Mouse (Mus musculus) bone marrow, adult 2 months (tissue): ENCODE data around the gene Zfp874a. TPM values are rescaled to one million over a fixed set of nuclear protein-coding genes. Genes with fewer than 3 reads are reported as not detected.
"Not testable (repeated sequence)": the region's sequence is repeated elsewhere in the genome, so short reads cannot be mapped to it uniquely, and the experiment has no call there.

Source experiments
- H3K27ac ChIP-seq: fragments of 200-500 bp; 2 replicates; pipeline ENCODE4 v1.5.1; 2012; ENCODE audit warnings: low read depth, mild to moderate bottlenecking, control low read depth, inconsistent platforms, low read length; ENCODE audit not compliant: control insufficient read depth, poor library complexity, insufficient read depth
- H3K4me1 ChIP-seq: fragments of 200-500 bp; 2 replicates; pipeline ENCODE4 v1.6.1; 2011; ENCODE audit warnings: low read length; ENCODE audit not compliant: control insufficient read depth, insufficient read depth
- H3K4me3 ChIP-seq: fragments of 200-500 bp; replicated peaks from 2 replicates; pipeline ENCODE3; 2011; ENCODE audit warnings: mild to moderate bottlenecking, low read depth, low read length, control low read depth; ENCODE audit not compliant: control insufficient read depth
- CTCF ChIP-seq: fragments of 200-500 bp; IDR thresholded peaks from 2 replicates; pipeline ENCODE4 v1.5.1; 2011; ENCODE audit warnings: low read length, control low read depth; ENCODE audit not compliant: control insufficient read depth, insufficient read depth
- POLR2A ChIP-seq: fragments of 200-500 bp; IDR thresholded peaks from 2 replicates; pipeline ENCODE4 v1.6.1; 2011; ENCODE audit warnings: low read depth, mild to moderate bottlenecking, control low read depth, low read length, borderline replicate concordance; ENCODE audit not compliant: control insufficient read depth
- WGBS: fragments of 180-500 bp; shearing (Covaris S2); methylation state at CpG from one replicate; pipeline ENCODE4 v1.1.7; 2018; 5-methylcytosine and 5-hydroxymethylcytosine counted together
- polyA plus RNA-seq: library from polyadenylated mRNA; stranded (reverse); fragments of >200 nt; gene quantifications from 2 replicates; pipeline ENCODE4 v1.2.4, GENCODE M21; 2011; ENCODE audit warnings: low replicate concordance; ENCODE audit not compliant: missing spikeins, insufficient read depth, insufficient read length

Gene Zfp874a
- polyA plus RNA-seq, 1 experiment = 10.9 TPM

GRCm38 (mm10) chr13:67469274-67469673 lies 17.9 kb upstream of the Zfp874a start:
- no peak for TF ChIP-seq POLR2A
- no peak for TF ChIP-seq CTCF
- H3K27ac ChIP-seq = no peak overlapping the region
- no peak overlapping the region for H3K4me3 ChIP-seq
- 81% methylated on average over 3 of the region's 3 CpGs for WGBS
- H3K4me1 ChIP-seq = no peaks in the 10 kb centered on the region; the same call in 1 of the 2 replicates

- WGBS = 8% methylated on average over 3 of the region's 5 CpGs
Observed at GRCm38 (mm10) chr13:67463506-67464185, 12.2 kb upstream of the Zfp874a start.

DNA sequence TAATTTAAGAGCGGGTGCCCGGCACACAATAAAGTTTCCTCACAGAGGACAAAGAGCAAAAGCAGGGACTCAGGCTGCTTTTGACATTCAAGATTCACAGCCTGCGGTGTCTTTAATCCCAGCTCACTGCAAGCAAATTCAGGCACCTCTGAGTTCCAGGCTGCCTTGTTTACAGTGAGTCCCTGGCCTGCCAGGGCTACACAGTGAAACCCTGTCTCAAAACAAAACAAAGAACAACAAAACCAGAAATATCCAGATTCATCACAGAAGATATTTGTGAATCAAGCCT lies 541 bp upstream of the Zfp874a start:
- WGBS = 13% methylated on average over 3 of the region's 3 CpGs
- H3K4me1 ChIP-seq = no peaks in the 10 kb centered on the region; the same call in 1 of the 2 replicates
- no peak for TF ChIP-seq CTCF
- no peak for TF ChIP-seq POLR2A
- no peak overlapping the region for H3K27ac ChIP-seq
- H3K4me3 ChIP-seq = no peak overlapping the region

More at GRCm38 (mm10) chr13:67463506-67464185, 12.2 kb upstream of the Zfp874a start:
- not testable (repeated sequence) for H3K4me1 ChIP-seq, H3K27ac ChIP-seq, H3K4me3 ChIP-seq

GRCm38 (mm10) chr13:67437095-67437494 lies 14.3 kb downstream of the Zfp874a start:
- WGBS = 72% methylated on average over 1 of the region's 3 CpGs

DNA sequence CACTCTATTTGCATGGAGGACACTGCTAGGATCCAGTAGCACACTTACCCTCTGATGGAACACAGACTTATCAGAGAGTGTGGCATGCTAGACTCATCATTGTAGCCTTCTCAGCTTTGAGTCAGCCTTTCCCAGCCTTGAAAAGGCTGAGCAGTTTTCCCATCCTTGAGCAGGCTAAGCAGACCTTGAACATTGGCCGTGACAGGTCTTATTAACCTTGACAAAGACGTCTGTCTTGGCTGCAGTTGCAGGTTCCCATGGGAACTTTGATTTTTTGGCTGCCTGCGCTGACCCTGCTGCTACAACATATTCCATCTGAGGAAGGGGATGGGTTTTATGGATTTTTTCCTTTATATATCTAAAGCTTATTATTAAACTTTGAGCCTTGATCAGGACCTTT lies 23.3 kb downstream of the Zfp874a start:
- Histone ChIP-seq H3K4me1 (no peaks in the 10 kb centered on the region), H3K27ac (no peak overlapping the region), H3K4me3 (no peak overlapping the region)
- 78% methylated on average over 3 of the region's 3 CpGs for WGBS
- no peak for TF ChIP-seq POLR2A
- no peak for TF ChIP-seq CTCF

More at GRCm38 (mm10) chr13:67437095-67437494, 14.3 kb downstream of the Zfp874a start:
- H3K4me1 ChIP-seq, H3K4me3 ChIP-seq, H3K27ac ChIP-seq: not testable (repeated sequence)

GRCm38 (mm10) chr13:67425699-67426098 lies 25.7 kb downstream of the Zfp874a start:
- H3K4me1 ChIP-seq, H3K4me3 ChIP-seq, H3K27ac ChIP-seq: not testable (repeated sequence)

DNA sequence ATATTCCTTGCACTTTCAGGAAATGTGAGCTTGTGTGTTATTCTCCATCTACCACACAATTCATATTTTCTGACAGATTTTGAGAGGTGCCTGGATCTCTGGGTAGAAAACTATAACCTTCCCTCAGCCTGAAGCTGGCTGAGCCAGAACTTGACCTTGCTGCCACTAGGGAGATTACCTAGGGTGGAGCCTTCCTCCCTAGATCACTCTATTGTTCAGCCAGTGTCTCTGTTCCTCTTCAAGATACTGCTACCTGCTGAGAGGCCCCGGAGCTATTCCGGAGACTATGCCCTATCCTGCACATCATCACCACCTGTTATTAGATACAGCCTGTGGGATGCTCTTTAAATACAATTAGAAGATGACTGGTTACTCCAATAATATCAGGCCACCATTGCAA lies 28.9 kb downstream of the Zfp874a start:
- H3K4me1 ChIP-seq, H3K4me3 ChIP-seq, H3K27ac ChIP-seq: not testable (repeated sequence)
- WGBS = 77% methylated on average over 2 of the region's 2 CpGs

DNA sequence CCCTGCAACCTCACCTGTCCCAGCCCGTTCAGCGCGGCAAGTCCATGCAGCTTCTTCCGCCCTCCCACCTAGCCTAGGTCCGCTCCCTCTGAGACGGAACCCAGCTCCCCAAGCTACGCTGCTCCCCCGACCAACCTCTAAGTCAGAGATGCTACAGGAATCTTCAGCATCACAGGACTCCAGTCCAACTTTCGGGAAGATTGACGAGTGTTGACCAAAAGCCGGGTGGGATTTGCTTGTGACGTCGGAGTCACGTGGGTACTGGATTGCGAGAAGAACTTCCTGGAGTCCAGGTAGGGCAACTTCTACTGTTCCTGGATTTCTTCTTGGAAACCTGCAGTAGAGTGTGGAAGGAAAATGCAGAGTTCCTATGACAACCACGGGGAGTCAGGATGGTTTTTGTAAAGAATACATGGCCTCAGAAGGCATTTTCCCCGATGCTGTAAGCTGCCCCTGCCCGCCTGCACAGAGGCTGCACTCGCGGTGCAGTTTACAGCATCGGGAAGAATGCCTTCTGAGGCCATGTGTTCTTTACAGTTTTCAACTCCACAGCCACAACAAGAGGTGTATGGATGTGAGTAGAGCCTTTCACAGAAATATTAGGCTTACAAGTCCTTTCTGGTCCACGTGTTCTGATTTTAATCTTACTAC lies 30.1 kb downstream of the Zfp874a start, which contains the start of gene Zfp459:
Gene Zfp459, minus strand, starts transcription at position 212 of the 651 bp plus-strand sequence.
- no peak for TF ChIP-seq POLR2A
- no peak for TF ChIP-seq CTCF
- Histone ChIP-seq H3K27ac (no peak within 1 kb of the TSS), H3K4me3 (peak within 1 kb of the TSS; percentile 95), H3K4me1 (peaks cover 1% of the 10 kb centered on the region; the same call in 1 of the 2 replicates)
- 1% methylated on average over 22 of the region's 22 CpGs for WGBS

GRCm38 (mm10) chr13:67420558-67421206 lies 30.7 kb downstream of the Zfp874a start:
- peak overlapping the region; percentile 95 for H3K4me3 ChIP-seq
- peaks cover 1% of the 10 kb centered on the region; the same call in 1 of the 2 replicates for H3K4me1 ChIP-seq
- TF ChIP-seq POLR2A (no peak), CTCF (no peak)
- no peak overlapping the region for H3K27ac ChIP-seq
- WGBS = 33% methylated on average over 11 of the region's 11 CpGs
